Comparison of ENCODE assay signal across 28 mouse cellular contexts in the genomic region with DNA sequence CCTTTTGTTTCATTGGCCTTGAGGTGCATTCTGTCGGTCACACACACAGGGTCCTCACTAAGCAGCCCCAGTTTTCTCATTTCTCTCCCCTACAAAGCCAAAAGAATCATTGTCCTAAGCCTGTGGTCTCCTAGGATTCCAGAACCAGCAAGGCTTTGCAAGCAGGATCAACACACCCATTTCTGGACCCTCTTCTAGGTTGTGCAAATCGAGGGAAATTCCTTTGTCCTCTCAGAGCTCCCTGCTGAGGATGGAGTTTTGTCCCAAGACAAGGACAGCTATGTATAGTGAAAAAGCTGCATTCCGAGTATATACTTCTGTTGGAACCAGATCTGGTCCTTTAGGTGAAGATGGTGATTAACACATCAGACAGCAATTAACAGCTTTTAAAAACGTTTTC.
"Had no signal": no experiment of that assay in that cellular context is flagged by ENCODE, and none has a peak within 500 bp of the region (broad histone marks: within the 10 kb centered on the region; RNA-seq: fewer than 3 reads in every experiment).

No protein-coding gene starts in this region.

- DNase-seq: gastrocnemius, adult 2 months; gastrocnemius, postnatal 10 days; gastrocnemius, postnatal 25 days; heart, adult 18-20 months; heart, postnatal 10 days; heart, postnatal 4 days; kidney, adult 18-20 months; kidney, adult 8-10 months; kidney, postnatal 10 days; kidney, postnatal 25 days; kidney, postnatal 4 days; layer of hippocampus, postnatal 36 days; left cerebral cortex, postnatal 4 days; liver; liver, embryonic 13.5 days had no signal

- H3K36me3 ChIP-seq: heart, embryonic 10.5 days; heart, embryonic 12.5 days; hindbrain, embryonic 10.5 days; hindbrain, embryonic 12.5 days; intestine, embryonic 15.5 days; limb, embryonic 12.5 days; liver, embryonic 13.5 days; liver, embryonic 15.5 days had no signal

- H3K4me3 ChIP-seq: gastrocnemius, adult 2 months; heart, embryonic 10.5 days; heart, embryonic 12.5 days; hindbrain, embryonic 12.5 days; intestine, embryonic 15.5 days; layer of hippocampus, adult 2 months; limb, embryonic 12.5 days; liver, embryonic 13.5 days; liver, embryonic 15.5 days had no signal

- ATAC-seq: hindbrain, embryonic 16.5 days; inflammation-experienced regulatory T-cells, adult 6 months; intestine, embryonic 15.5 days; intestine, postnatal 0 days had no signal

- H3K9ac ChIP-seq: heart, embryonic 12.5 days; hindbrain, embryonic 12.5 days; hindbrain, embryonic 14.5 days; intestine, embryonic 15.5 days; limb, embryonic 12.5 days; liver, embryonic 13.5 days; liver, embryonic 15.5 days had no signal

- H3K9me3 ChIP-seq: heart, embryonic 10.5 days; heart, embryonic 12.5 days; hindbrain, embryonic 10.5 days; hindbrain, embryonic 12.5 days; intestine, embryonic 15.5 days; limb, embryonic 12.5 days; liver, embryonic 13.5 days; liver, embryonic 15.5 days had no signal

- H3K27ac ChIP-seq: gastrocnemius, adult 2 months; heart, embryonic 10.5 days; hindbrain, embryonic 14.5 days; intestine, embryonic 15.5 days; layer of hippocampus, adult 2 months; limb, embryonic 12.5 days; liver, embryonic 13.5 days; liver, embryonic 15.5 days had no signal

- H3K4me2 ChIP-seq: heart, embryonic 12.5 days; hindbrain, embryonic 12.5 days; hindbrain, embryonic 14.5 days; intestine, embryonic 15.5 days; limb, embryonic 12.5 days; liver, embryonic 11.5 days; liver, embryonic 13.5 days; liver, embryonic 15.5 days had no signal
